Mouse (Mus musculus) liver, postnatal 0 days (tissue): ENCODE measurements around the gene Shroom4.

Experiments used
- CTCF ChIP-seq: sonication (generic); IDR thresholded peaks from 2 replicates; pipeline ENCODE4 v1.5.1; 2016; ENCODE audit warnings: antibody characterized with exemption, low read depth
- EP300 ChIP-seq: IDR thresholded peaks from 2 replicates; pipeline ENCODE4 v1.6.1; 2016; ENCODE audit warnings: antibody characterized with exemption, low read depth, mild to moderate bottlenecking

- TF ChIP-seq CTCF (no peak), EP300 (no peak)
Measured at GRCm38 (mm10) chrX:6357503-6358114, 42.0 kb upstream of the Shroom4 start.
